Mouse (Mus musculus) thymus, postnatal 25 days (tissue): Measurements from ENCODE around the gene Iyd.
"Not testable (repeated sequence)": the region's sequence is repeated elsewhere in the genome, so short reads cannot be mapped to it uniquely, and the experiment has no call there.

Experiments
- DNase-seq: peaks from one replicate; pipeline ENCODE4 v3.0.0; 2022

Iyd gene

DNA sequence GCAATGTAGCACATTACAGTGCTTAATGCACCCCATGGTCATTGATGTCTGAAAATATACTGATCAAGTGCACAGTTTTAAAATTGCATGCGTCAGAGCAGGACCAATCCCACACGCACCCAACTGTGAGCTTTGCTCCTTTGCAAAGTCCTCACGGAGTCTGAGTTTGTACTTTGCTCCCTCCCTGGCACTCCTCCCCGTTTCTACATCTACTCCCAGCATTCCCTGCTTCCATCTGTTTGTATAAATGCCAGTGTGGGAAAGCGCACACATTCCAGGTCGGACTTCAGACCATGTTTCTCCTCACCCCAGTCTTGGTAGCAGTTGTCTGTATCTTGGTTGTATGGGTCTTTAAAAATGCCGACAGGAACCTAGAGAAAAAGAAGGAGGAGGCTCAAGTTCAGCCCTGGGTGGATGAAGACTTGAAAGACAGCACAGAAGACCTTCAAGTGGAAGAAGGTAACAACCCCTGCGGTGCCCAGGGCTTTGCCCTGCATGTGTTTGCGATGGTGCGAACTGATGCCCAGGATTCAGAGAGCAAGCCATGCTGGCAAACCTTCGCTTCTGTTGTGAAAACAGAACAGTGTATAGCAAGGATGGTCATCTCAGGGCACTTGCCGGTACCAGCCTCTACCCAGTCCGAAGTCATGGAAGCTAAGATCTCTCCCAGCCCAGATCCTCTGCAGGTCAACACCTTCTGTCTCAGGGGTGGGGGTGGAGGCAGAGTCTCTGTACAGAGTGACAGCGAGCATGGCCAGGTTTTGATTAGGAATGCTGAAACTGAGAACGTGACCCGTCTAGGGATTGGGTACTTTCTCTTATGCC is at the start of gene Iyd:
Gene Iyd (plus strand): TSS at position 238 of the 825 bp plus-strand sequence.
- DNase-seq = no peak

GRCm38 (mm10) chr10:3496791-3497190 is 43.2 kb upstream of the Iyd start:
- no peak for DNase-seq

- DNase-seq = not testable (repeated sequence)
These were observed 39.2 kb upstream of the Iyd start for GRCm38 (mm10) chr10:3500846-3501245.

DNA sequence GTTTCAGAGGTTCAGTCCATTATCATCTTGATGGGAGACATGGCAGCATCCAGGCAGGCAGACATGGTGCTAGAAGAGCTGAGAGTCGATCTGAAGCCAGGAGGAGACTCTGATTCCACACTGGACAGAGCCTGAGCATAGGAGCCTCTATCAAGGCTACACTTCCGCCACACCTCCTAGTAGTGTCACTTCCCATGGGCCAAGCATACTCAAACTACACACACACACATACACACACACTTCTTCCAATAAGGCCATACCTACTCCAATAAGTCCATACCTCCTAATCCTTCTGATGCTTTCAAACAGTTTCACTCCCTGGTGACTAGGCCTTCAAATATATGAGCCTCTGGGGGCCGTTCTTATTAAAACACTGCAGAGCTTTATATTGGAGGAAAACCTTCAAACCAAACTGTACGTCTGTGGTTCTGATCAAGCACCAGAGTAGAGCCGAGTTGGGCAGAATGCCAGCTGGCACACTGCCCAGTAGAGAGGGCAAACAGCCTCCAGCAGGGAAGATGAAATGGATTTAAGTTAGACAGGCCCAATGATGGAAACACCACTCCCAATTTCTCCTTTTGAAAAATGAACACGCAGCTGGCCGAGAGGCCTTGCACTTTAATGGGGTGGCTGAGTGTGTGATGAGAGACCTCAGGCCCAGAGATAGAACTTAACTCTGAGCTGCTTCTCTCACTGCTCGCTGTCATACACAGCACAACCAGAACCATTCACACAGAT is 32.4 kb upstream of the Iyd start:
- no peak for DNase-seq

- no peak for DNase-seq
These were observed 31.8 kb upstream of the Iyd start for GRCm38 (mm10) chr10:3508222-3508588.

DNA sequence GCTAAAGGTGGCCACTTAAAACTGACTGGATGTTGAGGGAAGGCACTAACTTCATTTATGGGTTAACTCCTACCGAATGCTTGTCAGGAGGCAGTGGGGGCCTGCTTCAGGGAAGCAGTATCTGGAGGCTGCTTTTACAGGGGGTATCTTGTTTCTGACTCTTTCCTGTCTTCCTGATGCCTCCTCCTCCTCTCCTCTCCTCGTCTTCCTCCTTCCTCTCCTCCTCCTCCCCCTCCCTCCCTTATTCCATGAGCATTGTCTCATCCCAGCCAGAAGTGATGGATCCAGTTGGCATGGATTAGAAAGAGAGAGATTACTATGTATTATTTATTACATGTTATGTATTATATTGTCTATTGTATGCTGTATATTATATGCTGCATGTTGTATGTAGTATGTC is 31.3 kb upstream of the Iyd start:
- DNase-seq = no peak

DNA sequence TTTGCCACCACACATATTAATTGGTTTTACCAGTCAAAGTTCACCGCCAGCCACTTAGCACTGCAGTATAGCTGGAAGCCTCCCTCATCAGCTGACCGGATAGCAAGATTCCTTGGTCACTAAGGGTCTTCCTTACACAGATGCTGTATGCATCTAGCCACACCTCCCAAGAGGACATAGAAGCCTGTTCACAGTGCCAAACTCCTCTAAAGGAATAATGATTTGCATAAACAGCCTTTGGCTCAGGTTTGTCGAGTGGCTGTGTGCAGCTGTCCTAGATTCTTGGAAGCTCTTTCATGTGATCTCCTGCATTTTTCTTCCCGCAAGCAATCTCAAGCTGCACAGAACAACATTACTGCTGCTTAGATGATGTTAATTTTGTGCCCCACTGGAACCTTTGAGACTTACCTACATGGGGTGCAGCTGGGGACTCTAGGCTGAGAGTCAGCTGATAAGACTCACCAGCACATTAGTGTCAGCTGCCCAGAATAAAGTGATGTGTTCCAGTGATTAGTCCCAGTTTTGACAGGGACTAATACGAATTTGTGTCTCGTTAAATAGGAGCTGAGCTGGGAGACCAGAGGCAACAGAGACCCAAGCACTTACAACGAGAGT is 30.3 kb upstream of the Iyd start:
- DNase-seq = no peak

GRCm38 (mm10) chr10:3510486-3510885 is 29.6 kb upstream of the Iyd start:
- DNase-seq = peak; percentile 14

DNA sequence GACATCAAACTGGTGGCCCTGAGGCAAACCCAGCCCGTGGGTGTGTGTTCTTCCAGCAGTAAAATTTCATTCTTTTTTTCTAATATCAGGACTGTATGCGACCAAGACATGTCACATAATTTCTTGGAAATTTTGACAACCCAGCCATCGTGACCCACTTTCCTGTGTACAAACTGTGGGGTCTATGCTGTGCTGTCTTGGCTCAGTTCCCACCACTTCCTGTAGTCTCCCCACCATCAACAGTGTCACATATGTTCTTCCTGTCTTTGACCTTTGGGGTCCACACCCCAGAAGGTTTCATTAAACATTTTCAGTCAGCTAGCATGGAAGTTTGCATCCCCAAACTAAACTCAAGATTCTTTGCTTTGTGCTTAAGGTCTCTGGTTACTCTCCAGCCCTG is 28.6 kb upstream of the Iyd start:
- peak; percentile 34 for DNase-seq

- peak; percentile 41 for DNase-seq
These were observed 27.3 kb upstream of the Iyd start for GRCm38 (mm10) chr10:3512620-3513305.

DNA sequence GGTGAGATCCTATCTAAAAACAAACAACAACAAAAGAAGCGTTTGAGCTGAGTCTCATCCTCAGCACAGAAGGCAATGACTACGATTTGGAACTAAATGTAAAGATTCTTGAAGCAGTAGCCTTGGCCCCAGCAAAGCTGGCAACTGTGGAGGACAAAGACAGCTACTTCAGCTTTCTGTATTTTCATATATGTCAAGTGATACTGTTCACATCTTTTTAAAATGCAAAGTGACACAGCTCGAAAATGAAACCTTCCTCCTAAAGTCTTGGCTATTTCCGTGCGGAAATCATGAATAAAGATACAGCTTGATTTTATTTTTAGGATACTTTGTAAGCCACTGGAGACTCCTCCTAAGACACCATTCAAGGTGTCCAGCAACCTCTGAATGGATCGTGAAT is 26.1 kb upstream of the Iyd start:
- no peak for DNase-seq

DNA sequence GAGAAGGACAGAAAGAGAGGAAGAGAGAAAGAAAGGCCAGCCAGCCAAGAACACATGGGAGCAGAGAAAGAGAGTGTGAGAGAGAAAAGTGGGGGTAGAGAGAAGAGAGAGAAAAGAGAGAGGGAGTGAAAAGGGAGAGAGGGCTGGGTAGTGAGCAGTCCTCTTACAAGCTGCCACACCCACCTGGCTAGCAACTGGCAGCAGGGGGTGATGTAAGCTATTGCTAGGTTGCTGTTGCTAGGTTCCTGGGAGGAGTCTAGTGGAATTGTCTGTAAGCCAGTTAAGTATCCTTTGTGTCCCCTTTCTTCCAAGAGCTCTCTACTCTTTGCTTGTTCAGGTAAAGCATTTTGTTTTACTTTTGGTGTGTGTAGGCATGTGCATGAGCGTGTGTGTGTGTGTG is 25.4 kb upstream of the Iyd start:
- DNase-seq = peak; percentile 23

- DNase-seq = peak; percentile 51
These were observed 23.6 kb upstream of the Iyd start for GRCm38 (mm10) chr10:3516442-3516841.

- no peak for DNase-seq
These were observed 16.8 kb upstream of the Iyd start for GRCm38 (mm10) chr10:3523044-3523793.

DNA sequence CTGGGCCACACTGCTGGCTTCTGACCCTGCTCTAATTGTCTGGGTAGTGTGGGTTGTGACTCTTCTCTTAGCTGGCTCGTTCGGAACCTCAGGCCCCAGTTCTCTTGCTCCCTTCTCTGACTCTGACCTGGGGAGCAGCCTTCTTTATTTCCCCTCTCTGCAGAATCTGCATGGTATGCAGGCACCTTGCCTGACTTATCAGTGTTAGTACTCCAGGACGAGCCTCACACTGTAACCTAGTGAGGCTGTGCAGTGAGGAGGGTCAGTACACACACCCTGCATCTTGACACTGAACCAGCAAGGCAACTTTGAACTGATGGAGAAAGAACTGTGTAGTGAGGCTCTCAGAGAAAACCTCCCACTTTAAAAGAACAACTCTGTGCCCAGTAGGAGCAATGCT is 15.5 kb upstream of the Iyd start:
- DNase-seq = no peak

- no peak for DNase-seq
These were observed 14.5 kb upstream of the Iyd start for GRCm38 (mm10) chr10:3525420-3526019.

- no peak for DNase-seq
These were observed 10.2 kb upstream of the Iyd start for GRCm38 (mm10) chr10:3529807-3530206.

DNA sequence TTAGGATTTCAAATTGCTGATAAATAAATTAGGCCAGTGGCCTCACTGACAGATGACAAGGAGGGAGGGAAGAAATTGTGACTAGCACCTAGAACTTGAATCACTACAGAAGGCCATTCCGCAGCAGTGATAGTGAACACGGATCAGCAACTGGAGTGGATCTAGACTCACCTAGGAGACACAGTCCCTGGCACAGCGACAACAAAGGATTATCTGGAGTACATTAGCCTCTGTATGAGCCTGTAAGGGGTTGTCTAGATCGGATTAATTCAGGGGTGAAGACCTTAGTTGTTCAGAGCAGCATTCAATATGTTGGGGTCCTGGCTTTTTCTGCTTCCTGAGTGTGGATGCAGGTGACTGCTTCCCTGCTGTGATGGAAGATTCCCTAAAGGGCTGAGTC is 9.4 kb upstream of the Iyd start:
- DNase-seq = no peak

DNA sequence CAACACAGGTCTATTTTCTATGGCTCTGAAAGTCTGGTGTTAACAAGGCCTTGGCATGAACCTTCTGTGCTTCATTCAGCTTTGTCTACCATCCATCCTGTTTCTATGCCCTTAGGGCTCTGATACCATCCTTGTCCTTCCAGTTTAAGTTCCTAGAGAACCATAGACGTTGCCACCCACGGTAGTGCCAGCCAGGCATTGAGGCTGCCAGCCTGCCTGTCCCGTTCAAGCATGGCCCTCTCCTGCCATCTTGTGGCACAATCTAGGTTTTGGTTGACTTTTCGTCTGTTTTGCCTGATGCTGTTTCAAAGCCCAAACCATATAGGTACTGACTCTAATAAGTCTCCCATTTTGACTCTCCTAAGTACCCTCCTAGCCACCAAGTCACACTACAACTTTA is 8.7 kb upstream of the Iyd start:
- DNase-seq = peak; percentile 74

DNA sequence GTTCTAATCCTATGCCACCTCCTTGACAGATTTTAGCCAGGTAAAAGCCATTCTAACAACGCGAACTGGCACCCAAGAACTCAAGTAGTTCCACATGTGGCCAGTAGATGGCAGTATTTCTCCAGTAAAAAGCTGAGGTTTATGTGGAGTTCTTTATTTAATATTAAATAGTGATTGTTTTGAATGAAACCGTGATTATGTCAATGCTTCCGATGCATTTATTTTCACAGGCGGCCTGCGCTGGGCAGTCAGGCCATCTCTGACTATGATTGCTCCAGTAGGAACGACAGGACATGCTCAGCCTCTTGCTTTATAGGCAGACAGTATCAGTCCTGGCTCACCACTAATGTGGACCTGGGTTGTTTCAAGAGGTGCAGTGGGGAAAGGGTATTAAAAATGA is 5.6 kb upstream of the Iyd start:
- DNase-seq = peak; percentile 40

GRCm38 (mm10) chr10:3536361-3536760 is 3.7 kb upstream of the Iyd start:
- DNase-seq = no peak

DNA sequence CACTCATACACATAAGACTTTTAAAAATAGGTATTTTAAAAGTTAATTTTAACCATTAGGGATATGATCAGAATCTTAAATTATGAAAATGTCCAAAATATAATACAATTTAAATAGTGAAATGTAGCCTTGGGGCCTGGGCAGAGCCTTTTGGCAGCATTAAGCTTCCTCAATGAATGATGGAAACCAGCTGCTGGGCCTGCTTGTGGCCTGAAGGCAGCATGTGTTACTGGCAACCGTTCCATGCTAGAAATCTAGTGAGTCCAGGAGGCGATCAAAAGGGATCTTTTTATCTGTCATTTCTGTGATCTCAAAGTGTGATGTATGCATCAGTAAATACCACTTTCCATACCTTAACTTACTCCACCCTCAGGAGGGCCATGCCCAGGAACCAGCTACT is 9.3 kb downstream of the Iyd start:
- no peak for DNase-seq
